Mouse (Mus musculus) bone marrow, adult 2 months (tissue): ENCODE results near the gene Mertk. TPM values are rescaled to one million over a fixed set of nuclear protein-coding genes. Genes with fewer than 3 reads are reported as not detected.

Experiments used
- H3K27ac ChIP-seq: fragments of 200-500 bp; 2 replicates; pipeline ENCODE4 v1.5.1; 2012; ENCODE audit warnings: low read depth, mild to moderate bottlenecking, control low read depth, inconsistent platforms, low read length; ENCODE audit not compliant: control insufficient read depth, poor library complexity, insufficient read depth
- H3K4me1 ChIP-seq: fragments of 200-500 bp; 2 replicates; pipeline ENCODE4 v1.6.1; 2011; ENCODE audit warnings: low read length; ENCODE audit not compliant: control insufficient read depth, insufficient read depth
- H3K4me3 ChIP-seq: fragments of 200-500 bp; replicated peaks from 2 replicates; pipeline ENCODE3; 2011; ENCODE audit warnings: mild to moderate bottlenecking, low read depth, low read length, control low read depth; ENCODE audit not compliant: control insufficient read depth
- CTCF ChIP-seq: fragments of 200-500 bp; IDR thresholded peaks from 2 replicates; pipeline ENCODE4 v1.5.1; 2011; ENCODE audit warnings: low read length, control low read depth; ENCODE audit not compliant: control insufficient read depth, insufficient read depth
- POLR2A ChIP-seq: fragments of 200-500 bp; IDR thresholded peaks from 2 replicates; pipeline ENCODE4 v1.6.1; 2011; ENCODE audit warnings: low read depth, mild to moderate bottlenecking, control low read depth, low read length, borderline replicate concordance; ENCODE audit not compliant: control insufficient read depth
- WGBS: fragments of 180-500 bp; shearing (Covaris S2); methylation state at CpG from one replicate; pipeline ENCODE4 v1.1.7; 2018; 5-methylcytosine and 5-hydroxymethylcytosine counted together
- polyA plus RNA-seq: library from polyadenylated mRNA; stranded (reverse); fragments of >200 nt; gene quantifications from 2 replicates; pipeline ENCODE4 v1.2.4, GENCODE M21; 2011; ENCODE audit warnings: low replicate concordance; ENCODE audit not compliant: missing spikeins, insufficient read depth, insufficient read length

Mertk gene
- polyA plus RNA-seq, 1 experiment, result 4.9 TPM

DNA sequence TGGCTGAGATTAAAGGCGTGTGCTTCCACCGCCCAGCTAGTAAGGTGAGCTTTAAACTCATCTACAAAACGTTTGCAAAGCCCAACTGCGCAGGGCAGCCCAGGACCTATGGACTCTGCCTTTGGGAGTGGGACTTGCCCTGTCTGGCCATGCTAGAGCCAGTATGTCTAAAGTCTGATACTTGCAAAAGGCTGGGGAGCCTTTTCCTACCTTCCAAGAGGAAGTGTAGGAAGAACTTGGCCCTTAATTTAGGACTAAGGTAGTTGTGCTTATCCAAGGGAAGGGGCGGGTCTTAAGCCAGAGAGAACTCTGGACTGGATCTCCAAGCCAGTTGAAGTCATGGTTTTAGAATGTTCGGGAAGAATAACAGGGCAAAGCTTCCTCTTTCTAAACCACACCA lies 11.9 kb downstream of the Mertk start:
- H3K27ac ChIP-seq, result no peak overlapping the region
- TF ChIP-seq POLR2A, result no peak
- no peak for TF ChIP-seq CTCF
- WGBS, result 67% methylated on average over 6 of the region's 6 CpGs

DNA sequence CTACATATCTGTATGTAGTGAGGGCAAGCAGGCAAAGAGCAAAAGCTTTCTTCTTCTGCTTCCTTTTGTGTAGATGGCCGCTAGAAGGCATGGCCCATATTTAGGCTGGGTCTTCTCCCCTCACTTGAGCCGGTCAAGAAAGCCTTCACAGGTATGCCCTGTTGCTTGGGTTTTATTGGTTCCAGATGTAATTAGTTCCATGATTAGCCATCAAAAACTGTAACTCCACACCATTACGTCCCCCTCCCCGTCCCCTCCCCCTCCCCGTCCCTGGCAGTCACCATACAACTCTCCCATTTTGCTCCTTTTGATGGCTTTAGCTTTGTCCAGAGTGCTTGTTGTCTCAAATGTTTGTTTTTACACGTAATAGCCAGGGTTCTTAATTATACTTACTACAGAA lies 14.2 kb downstream of the Mertk start:
- TF ChIP-seq POLR2A (no peak), CTCF (no peak)
- 87% methylated on average over 6 of the region's 6 CpGs for WGBS
- Histone ChIP-seq H3K27ac (no peak overlapping the region), H3K4me1 (no peaks in the 10 kb centered on the region), H3K4me3 (no peak overlapping the region)

More for the DNA sequence above, 11.9 kb downstream of the Mertk start:
- Histone ChIP-seq H3K4me1 (no peaks in the 10 kb centered on the region), H3K4me3 (no peak overlapping the region)

DNA sequence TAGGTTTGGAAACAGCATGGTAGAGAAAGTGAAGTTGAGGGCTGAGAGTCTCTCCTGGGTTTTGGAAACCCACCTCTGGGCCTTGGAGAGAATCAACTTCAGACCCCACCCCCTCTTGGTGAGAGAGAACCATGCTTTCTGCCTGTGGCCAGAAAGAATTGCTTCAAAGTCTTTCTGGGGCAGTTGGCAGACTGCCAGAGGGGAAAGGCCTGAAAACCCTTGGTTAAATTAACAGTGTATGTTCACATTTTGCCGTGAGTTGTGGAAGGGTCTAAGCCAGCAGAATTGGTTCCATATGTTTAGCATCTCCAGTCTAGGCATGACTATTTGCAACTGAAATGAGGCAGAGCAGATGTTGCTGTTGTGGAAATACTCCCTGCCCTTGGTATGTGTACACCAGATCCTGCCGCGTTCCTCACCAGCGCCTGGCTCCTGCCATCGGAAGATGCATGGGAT lies 14.8 kb downstream of the Mertk start:
- Histone ChIP-seq H3K4me3 (no peak overlapping the region), H3K4me1 (no peaks in the 10 kb centered on the region), H3K27ac (no peak overlapping the region)
- WGBS, result 71% methylated on average over 5 of the region's 5 CpGs
- TF ChIP-seq CTCF, result no peak

DNA sequence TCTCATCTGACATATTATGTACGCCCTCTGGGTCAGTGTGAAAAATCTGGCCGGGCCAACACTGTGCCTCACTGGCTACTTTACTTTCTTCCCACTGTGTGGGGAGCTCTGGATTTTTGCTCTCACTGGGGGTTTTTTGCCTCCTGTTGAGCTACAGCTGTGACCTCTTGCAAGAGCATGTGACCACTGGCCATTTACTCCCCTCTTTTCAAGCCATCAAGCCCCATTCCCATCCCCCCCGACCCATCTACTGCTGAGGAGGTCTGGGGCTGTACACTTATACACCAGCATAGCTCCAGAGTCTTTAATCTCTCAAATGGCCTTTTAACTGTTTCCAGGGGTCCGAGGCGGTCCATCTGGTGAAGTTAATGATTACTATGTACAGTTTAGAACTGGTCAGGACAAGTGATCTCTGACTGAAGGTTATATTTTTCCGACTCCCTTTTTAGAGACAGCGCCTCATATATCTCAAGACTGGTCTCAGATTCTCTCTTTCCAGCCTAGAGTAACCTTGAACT lies 16.0 kb downstream of the Mertk start:
- 83% methylated on average over 7 of the region's 7 CpGs for WGBS
- TF ChIP-seq CTCF, result no peak
- TF ChIP-seq POLR2A, result no peak
- no peaks in the 10 kb centered on the region for H3K4me1 ChIP-seq
- no peak overlapping the region for H3K27ac ChIP-seq
- H3K4me3 ChIP-seq, result no peak overlapping the region

DNA sequence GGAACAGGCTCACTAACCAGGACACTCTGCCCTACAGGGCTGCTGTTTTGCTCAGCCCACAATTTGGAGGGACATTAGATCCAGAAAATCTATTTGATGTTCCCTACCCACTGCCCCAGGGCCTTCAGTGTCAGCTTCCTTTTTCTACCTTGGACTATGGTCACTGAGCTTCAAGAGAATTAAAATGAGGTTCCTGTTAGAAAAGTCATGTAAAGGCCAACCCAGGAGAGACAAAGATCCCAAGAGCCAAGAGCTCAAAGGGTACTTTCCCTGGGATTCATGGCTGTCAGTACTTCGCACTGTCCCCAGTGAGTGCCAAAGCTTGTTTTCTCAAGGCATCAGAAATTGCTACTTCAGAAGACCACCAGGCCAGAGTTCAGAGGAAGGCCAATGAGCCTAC lies 17.2 kb downstream of the Mertk start:
- no peak overlapping the region for H3K27ac ChIP-seq

DNA sequence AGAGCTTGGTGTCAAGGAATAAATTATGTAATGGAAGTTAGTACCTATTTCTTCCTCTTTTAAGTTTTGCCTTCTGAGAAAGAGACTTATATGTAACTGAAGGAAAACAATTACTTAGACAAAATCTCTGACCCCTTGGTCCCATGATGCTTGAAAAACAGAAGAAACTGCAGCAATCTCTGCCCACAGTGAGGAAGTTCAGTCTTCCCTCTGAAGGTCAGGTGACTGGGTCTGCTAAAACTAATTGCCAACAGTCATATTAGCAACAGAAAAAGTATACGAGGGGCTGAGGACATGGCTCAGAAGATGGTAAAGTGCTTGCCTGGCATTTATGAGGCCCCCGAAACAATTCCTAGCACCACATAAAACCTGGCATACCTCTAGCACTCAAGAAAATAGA lies 20.6 kb downstream of the Mertk start:
- 48% methylated on average over 2 of the region's 2 CpGs for WGBS
- no peak for TF ChIP-seq POLR2A
- no peak for TF ChIP-seq CTCF
- Histone ChIP-seq H3K27ac (no peak overlapping the region), H3K4me1 (no peaks in the 10 kb centered on the region), H3K4me3 (no peak overlapping the region)

More for the DNA sequence above, 17.2 kb downstream of the Mertk start:
- TF ChIP-seq CTCF (no peak), POLR2A (no peak)
- 78% methylated on average over 1 of the region's 1 CpGs for WGBS
- H3K4me3 ChIP-seq, result no peak overlapping the region
- no peaks in the 10 kb centered on the region for H3K4me1 ChIP-seq

DNA sequence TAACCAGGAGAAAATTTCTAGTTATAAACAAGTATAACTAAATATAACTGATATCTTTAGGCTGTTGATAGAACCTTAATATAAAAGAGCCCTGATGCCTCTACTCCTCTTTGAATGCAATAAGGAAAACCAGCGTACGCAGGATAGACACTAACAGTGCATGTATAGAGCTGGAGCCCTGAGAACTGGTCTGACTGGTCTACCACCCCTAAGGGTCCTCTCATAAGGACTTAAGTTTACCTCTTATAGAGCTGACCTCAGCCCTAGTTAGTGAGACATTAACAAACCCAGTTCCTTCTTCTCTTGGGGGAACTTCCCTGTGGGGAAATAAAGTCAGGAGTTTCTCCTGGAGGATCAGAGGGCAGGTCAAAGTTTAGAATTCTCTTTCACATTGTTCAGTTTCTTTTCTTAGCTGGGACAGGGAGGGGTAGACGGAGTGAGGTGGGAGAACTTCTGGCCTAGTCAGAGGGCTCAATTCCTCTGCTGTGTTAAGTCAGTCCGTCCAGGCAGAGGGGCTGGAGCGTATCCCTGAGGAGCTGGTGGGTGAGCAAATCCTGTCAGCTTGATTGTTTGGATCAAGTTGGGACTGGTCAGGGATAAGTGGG lies 23.5 kb downstream of the Mertk start:
- Histone ChIP-seq H3K4me3 (no peak overlapping the region), H3K27ac (no peak overlapping the region), H3K4me1 (no peaks in the 10 kb centered on the region)
- TF ChIP-seq POLR2A (no peak), CTCF (no peak)
- 86% methylated on average over 5 of the region's 5 CpGs for WGBS

DNA sequence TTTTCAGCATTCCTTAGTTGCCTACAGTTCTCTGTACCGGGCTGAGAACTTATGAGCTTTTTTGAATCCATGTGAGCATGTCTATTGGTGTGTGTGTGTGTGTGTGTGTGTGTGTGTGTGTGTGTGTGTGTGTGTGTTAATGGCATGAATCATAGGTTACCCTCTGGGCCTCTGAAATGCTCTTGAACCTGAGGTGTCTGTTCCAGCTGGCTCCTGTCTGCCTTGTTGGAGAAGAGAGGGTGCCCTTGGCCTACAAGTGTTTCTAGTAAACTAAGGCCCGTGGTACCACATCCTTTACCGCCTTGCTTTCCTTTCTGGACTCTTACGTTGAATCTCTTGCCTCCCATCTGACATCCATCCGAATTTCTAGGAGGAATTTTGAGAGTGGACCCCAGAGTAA lies 27.3 kb downstream of the Mertk start:
- H3K27ac ChIP-seq, result no peak overlapping the region
- no peaks in the 10 kb centered on the region for H3K4me1 ChIP-seq
- 73% methylated on average over 5 of the region's 5 CpGs for WGBS
- H3K4me3 ChIP-seq, result no peak overlapping the region
- TF ChIP-seq POLR2A (no peak), CTCF (no peak)

DNA sequence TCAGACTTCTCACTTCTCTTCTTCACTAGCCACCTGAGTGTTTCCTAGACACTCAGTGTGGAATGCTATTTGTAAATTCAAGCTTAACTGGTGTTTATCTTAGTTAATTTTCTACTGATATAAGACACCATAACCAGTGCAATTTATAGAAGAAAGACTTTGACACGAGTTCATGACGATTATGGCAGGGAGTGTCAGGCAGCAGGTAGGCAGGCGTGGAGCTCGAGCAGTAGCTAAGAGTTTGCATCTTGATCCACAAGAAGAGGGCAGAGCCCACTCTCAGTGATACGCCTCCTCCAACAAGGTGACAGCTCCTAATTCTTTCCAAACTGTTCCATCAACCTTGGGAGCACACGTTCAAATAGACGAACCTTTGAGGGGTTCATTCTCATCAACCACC lies 27.9 kb downstream of the Mertk start:
- no peaks in the 10 kb centered on the region for H3K4me1 ChIP-seq
- no peak overlapping the region for H3K27ac ChIP-seq
- no peak overlapping the region for H3K4me3 ChIP-seq
- 84% methylated on average over 7 of the region's 7 CpGs for WGBS
- TF ChIP-seq CTCF (no peak), POLR2A (no peak)
